Mouse (Mus musculus) kidney, postnatal 14 days (tissue): ENCODE data around the gene Edrf1.

Experiments
- DNase-seq: peaks from one replicate; pipeline ENCODE4 v3.0.0; 2022; ENCODE audit warnings: mixed read lengths

Gene Edrf1

DNA sequence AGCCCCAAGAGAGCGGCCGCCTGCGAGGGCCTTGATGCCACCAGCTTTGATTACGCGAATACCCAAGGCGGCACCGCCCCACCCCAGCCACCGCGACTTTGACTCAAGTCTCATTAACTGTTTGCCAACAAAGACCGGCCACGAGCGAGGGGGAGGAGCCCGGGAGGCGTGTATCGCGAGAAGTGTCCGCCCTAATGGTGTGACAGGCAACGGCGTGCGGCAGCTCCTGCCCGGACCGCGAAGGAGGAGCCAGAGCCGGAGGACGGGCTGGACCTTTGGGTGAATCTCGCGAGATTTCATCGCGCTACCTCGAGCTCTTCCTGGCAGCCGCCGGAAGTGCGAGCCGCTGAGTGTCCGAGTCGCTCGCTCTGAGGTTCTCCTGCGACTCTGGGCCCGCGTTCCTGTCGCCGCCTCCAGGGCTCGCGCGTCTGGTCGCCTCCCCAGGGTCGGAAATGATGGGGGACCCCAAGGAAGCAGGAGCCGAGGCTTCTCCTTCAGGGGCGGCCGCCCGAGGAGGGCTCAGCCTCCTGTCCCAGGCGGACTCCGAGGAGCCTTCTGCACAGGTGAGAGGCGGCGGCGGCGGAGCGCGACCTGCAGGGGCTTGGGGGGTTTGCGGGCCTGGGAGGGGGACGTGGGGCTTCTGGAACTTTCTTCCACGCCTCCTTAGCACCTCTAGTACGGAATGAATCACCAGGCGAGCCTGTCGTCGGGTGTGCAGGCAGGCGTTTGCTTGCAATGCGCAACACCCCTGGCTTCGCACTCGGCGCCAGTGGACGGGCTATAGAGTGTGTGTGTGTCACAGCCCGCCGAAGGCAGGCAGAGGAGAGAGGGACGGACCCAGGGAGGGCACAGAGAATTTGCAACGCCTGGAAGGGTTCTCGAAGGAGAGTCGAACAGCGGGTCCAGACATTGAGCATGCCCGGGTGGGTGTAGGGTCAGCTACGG is at the start of gene Edrf1:
Gene Edrf1, plus strand, starts transcription at position 183 of the 945 bp plus-strand sequence.
- peak; percentile 99 for DNase-seq

DNA sequence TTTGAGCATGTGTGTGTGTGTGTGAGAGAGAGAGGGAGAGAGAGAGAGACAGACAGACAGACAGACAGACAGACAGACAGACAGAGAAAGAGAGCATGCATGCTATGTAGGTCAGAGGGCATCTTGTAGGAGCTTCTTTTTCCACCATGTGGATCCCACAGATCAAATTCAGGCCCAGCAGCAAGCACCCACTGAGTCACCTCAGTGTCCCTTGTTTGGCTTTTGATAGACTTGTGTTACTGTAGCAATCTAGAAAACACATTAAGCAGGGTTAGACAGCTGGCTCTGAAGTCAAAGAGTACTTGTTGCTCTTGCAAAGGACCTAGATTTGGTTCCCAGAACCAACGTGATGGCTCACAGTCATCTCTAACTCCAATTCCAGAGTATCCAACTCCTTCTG is 45.6 kb upstream of the Edrf1 start:
- DNase-seq, result no peak

DNA sequence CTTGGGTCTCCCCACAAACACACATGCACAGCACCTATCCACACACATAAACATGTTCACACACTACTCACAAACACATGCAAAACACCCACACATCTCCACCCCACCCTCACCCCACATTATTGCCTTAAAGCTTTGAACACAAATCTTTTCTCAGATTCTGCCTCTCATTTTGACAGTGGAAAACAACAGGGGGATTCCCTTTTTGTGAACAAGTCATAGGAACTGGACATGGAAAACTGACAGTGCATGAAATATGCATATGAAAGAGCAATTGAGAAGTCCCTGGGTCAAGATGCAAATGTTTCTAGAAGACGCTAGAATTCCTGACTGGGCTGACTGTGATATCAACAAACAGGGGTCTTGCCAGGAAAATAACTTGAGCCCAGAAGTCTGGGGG is 36.8 kb upstream of the Edrf1 start:
- DNase-seq, result no peak

DNA sequence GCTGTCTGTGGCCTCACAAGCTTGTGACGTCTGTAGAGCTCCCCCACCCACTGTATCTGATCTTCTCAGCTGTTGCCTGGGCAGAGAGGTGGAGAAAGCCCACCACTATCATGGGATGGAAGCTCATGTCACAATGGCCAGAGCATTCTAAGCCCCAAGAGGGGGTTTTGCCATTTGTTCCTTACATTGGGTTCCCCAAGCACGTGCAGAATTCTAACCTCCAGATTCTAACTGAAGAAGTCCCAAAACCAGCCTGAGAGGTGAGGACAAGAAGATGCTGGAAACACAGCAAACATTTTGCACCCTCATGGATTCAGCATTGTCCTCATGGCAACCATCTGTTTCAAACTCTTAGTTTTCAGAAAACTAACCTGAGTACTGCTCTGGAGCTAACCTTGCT is 35.3 kb upstream of the Edrf1 start, which contains the start of gene Tex36:
Gene Tex36, minus strand, starts transcription at position 101 of the 400 bp plus-strand sequence.
- no peak for DNase-seq

DNA sequence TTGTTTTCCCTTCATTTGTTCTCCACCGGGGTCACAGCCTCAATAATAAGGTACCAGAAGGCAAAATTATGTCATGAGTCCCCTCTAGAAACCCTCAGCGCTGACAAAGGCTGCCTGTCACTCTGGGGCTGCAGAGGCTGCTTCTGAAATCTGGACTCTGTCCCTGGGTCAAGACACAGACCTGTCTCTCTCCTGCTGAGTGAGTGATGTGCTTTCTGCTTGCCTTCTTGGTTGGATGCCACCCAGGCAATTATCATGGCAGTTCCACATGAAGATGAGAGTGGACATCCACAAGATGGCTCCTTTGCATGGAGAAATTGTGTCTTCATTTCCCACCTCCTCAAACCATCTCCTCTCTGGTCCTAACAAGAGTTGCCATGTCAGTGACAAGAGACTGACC is 34.2 kb upstream of the Edrf1 start:
- no peak for DNase-seq

DNA sequence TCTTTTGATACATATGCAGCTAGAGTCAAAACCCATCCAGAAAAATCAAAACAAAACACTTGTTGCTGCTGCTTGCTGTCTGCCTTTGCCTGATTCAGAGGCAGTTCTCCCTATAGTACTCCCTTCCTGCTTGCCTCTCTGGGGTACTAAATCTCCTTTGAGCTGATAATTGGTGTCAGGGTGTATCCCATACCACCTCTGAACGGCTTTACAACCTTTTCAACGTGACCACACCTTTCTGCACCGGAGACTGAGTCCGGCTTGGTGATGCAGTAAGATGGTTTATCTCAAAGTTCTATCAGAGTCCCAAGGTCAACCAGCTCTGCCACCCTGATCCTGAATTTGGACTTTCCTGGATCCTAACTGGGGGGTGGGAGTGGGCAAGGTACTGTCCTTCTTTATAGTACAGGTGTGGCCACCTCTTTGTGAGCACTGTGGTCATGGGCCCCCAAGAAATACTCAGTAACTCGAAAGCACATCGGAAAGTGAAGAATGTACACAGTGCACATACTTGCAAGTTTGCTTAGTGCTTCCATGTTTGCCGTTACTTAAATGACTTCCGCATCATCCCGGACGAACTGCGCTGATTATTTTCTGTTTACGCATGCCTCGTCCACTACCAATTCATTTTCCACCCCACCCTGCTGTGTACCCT is 32.8 kb upstream of the Edrf1 start:
- no peak for DNase-seq

DNA sequence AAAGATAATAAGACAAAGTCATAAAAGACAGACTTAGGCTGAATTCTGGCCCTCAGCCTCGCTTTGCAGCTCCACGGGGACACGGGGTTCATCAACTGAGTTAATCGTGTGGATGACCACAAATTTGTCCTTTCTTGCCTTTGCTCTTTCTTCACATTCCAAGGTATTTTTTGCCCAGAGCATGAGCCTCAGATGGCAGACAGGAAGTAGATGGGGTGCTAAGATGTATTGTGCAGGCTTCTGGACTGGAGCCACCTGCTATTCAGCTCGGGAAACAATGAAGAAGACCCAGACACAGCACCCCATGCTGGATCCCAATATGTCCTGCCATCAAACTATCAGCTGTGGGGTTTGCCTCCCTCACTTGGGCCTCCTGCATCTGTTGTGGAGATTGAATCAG is 30.0 kb upstream of the Edrf1 start:
- DNase-seq, result no peak

DNA sequence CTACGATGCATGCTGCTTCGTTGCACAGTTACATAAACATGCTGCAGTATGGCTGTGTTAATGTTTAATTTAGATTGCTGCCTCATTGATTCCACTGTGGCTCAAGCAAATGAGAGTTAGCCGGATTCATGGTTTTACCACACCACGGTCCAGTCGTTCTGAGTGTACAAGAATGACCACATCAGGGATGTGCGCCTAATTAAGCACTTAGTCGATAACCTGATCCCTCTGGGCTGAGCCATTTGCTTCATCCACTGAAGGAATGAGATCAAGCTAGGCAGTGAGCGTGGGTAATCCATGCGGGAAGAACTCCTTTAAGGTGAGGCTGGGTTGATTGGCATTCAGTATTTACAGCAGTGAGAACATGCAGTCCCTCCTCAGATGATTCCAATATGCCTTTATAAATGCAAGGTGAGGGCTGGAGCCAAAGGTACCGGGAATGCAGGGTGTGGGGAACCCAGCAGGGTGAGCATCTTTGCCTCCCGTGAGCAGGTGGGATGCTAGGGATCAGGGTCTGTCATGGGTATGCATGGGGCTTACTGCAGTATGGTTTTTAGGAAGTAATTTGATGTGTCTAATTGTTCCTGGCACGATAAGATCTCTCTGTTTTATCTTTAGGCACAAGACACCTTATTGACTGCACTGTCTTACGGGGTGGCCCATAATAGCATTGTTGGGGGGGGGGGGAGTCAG is 29.3 kb upstream of the Edrf1 start:
- no peak for DNase-seq

DNA sequence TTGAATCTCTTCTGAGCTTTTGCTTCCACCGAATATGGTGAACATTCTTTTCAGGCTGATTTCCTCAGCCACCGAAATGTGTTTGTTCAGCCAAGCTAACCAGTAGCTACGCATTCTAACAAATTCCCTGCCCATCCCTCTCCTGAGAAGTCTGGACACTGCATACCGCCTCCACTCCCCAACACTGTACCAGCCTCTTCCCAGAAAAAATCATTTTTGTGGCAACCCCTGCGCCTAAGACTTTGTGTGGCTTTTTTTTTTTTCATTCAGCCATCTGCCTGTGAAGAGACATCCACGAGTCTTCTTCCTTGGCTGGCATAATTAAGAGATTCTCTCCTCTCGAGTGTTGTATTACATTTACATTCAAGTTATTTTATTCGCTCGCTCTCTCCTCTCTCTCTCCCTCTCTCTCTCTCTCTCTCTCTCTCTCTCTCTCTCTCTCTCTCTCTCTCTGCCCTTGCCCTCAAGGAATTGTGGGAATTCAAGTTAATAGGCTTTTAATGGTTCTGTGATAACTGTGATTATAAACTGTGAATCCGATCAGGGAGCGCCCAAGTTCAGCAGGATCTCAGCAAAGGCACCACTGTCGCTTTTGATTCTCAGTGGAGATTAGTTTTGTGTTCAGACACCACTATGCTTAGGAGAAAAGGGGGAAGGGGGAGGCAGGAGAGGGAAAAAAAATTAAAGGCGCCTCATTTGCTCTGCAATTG is 28.6 kb upstream of the Edrf1 start:
- DNase-seq, result no peak

DNA sequence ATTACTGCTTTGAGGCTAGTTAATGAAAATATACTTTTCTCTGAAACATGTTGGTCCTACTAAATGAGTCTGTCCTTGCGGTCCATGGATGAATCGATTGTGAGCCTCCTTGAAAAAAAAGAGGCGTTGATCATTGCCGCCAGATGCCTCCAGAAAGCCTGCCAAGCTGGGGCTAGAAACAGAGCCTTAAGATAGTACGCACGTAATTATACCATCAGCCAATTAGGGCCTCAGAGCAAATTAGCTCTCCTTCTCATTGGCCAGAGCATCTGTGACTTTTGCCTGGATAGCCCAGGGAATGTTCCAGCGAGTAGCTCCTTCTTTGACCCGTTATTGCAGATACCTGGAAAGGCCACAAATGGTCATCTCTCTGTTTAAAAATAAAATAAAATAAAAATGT is 27.8 kb upstream of the Edrf1 start:
- DNase-seq, result no peak

DNA sequence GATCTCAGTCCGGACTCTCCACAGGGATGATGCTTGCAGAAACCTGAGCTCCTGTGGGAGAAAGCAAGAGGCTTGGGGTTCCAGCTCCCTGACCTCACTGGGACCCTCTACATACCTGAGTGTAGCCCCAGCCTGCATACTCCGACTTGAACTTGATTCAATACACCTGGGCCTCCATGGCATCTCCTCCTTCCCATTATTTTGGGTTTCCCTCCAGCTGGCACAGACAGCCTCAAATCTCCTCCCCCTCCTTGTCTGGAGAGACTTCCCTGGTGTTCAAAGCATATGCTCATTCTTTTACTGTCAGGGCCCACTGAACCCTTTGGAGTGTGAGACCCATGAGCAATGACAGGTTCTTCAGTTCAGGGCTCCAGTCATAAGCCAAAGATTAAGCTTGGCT is 24.4 kb upstream of the Edrf1 start:
- no peak for DNase-seq

DNA sequence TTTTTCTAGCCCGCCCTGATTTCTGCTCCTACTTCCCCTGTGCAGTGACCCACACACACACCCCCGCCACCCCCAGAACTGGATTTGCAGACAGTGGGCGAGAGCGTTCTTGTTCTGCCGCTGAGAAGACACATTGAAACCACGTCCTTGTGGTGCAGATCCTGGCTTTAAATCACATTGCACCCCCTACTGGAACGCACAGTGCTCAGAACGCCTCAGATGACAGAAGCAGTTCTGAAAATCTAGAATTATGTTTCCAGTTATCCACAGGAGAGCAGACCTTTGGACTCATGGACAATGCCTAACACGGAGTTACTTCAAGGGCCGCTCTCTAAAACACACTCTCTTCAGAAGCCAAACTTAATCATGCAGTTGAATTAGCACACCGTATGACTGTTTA is 16.6 kb upstream of the Edrf1 start:
- peak; percentile 31 for DNase-seq

DNA sequence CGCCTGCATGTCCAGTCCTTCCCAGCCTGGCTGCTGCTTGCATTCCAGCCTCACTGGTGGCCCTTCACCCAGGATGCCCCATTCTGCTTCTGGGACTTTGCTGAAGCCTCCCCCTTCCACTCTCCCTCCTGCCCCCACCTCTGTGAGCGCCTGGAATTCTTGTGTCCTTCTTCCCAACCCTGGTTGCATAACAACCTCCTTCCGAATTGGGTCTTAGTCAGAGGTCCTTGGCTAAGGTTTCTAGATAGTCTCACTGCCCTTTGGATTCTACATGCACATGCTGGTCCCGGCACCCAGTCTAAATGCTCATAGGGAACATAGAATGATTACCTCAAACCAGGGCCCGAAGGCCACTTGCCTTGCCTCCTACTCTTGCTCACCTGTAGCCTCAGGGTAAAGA is 14.1 kb upstream of the Edrf1 start:
- DNase-seq, result no peak

DNA sequence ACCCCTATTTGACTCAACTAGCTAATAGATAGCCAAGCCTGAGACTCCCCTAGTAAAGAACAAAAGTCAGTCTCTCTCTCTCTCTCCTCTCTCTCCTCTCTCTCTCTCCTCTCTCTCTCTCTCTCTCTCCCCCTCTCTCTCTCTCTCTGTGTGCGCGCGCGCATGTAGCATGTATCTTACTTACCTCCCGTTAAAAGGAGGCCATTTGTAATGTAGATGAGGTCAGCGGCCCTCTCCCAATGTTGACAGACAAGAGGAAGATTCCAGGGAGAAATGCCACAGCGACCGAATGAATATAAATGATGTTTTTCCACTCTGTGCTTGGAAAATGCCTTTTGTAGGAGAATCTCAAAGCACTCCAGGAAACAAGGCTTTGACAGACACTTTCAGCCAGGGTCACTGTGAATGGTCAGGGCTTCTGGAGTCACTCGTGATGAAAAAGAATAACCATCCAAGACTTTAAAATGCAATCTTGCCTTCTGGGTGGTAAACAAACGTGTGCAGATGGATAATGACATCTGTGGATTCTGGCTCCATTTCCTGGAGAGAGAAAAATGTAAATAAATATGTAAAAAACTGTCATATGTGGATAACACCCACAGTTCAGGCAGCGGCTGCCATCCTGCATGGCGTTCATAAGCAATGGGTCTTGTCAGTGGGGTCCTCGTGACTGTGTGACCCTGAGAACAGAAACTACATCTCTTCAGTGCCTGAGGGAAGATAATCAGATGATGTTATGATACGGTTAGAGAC is 10.0 kb upstream of the Edrf1 start:
- no peak for DNase-seq

DNA sequence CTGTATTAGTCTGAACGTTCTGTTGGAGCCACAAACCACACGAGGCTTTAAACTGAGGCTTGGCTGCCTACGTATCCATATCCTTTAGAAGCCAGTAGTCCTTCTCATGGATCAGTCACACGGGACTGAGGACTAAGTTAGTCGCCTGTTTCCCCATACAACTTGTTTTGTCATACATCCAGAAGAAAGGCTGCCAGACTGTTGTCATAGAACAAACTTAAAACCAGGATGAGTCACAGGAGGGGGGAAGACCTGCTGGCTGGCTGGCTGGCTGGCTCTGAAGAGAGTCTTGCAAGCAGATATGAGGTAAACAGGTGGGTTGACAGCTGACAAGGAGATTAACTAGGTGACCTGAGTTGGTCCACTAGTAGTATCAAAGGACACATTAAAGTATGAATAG is 6.5 kb upstream of the Edrf1 start:
- no peak for DNase-seq

DNA sequence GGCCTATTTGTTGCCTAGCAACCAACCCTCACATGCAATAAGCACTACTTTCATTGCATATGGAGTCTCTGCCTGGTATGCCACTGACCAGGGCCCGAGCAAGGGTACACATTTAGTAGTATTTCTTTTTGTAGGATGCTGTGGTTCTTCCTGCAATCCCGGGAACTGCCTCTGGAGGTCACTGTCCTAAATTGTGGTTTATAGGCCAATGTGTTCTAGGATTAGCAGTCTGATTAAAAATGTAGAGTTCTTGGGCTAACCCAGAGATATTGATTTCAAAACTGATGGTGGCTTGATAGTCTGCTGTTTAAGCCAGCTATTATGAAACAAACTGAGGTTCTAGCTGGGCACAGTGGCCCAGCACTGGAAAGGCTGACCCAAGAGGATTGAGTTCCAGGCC is 4.9 kb upstream of the Edrf1 start:
- DNase-seq, result peak; percentile 59

DNA sequence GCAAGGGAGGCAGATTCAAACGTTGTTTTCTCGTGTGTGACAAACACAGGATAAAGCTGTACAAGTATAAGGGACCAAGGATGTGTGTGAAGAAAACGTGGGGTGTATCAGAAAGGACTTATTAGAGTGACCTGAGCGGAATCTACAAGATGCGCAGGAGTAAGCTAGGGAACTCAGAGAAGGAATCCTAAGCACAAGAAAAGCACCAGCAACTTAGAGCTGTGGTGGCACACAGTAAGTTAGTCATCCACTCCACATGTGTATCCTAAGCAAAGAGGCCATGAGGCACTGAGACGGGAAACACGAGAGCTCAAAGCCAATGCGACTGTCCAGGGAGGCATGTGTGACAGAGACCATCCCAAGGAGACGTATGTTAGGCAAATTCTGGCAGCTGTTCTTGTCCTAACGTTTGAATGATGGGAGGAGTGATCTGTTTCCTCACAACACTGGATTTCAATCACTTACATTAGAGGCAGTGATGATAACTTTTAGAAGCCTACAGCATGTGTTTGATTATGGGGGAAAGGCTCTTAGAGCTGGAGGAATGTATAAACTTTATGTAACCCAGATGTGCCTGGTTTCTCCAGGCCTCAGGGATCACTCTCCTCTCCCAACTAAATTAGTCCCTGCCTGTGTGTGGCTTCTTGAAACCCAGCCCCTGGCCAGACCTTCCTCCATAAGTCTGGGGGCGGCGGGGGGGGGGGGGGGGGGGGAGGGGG is 2.3 kb upstream of the Edrf1 start:
- DNase-seq, result no peak

DNA sequence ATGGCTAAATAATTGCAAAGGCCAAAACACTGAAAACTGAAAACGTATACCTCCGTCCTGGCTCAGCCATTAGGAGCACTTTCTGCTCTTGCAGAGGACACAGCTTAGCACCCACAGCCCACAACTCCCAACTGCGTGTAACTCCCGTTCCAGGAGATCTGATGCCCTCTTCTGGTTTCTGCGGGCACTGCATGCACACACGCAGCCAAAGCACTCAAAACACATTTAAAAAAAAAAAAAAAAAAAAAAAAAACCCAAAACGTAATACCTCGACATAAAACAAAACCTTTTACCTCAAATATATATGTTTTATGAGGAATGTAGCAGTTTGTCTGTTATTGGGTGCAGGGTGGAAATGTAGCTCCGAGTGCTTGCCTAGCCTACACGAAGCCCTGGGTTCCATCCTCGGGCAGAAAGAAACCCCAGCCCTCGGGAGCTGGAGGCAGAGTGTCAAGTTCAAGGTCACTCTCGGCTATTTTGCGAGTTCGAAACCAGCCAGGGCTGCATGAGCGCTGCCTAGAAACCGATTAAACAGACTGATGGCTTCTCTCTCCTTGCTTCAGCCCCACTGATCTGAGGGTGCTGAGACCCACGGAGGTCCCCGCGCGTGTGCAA is 498 bp upstream of the Edrf1 start:
- peak; percentile 91 for DNase-seq

DNA sequence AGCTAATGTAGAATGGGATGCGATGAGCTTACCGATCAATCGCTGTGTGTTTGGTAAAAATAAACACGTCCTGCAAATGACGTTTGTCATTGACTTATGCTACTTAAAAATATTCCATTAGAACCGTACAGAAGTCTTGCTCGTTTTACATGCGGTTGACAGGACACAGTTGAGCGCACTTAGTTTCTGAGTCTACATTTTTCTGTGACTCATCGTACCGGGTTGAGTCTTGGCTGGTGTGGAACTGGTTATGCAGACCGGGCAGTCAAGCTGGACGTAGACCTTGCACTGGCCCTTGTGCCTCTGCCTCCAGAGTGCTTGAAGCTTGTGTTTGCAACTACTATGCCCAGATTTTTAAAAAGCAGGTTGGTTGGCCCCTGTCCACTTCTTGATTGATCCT is 963 bp downstream of the Edrf1 start:
- peak; percentile 60 for DNase-seq

DNA sequence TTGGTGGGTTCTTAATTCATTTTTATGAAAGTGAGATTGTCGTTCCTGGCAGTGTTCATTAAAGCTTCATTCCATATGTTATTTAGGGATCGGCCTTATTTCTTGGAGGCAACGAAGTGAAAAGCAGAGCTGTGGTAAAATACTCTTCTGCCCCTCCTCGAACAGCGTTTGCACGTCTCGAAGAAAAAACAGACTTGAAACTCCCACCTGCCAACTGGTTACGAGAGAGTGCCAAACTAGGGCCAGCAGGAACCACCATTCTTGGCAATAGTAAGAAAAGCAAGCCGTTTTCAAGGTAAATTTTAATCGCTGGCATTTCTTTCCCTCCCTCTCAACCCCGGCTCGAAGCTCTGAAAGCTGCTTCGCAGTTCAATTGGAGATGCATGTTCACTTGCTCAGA is 1.5 kb downstream of the Edrf1 start:
- no peak for DNase-seq

DNA sequence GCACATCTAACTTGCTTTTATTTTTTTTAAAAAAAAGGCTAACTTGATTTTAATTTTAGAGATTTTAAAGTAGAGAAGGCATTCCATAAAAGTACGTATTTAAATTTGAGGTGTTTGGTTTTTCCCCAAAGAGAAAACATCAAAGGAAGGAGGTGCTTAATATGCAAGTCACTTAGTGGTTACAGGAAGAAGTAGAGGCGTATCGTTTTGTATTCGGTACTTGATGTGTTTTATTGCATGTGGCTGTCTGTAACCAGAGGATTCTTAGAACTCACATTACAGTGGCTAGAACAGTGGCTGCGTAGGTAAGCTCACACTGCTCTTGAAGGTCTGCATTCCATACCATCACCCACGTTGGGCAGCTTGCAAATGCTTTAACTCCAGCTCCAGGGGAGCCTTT is 8.4 kb downstream of the Edrf1 start:
- no peak for DNase-seq
